Mouse (Mus musculus) myocyte (in vitro differentiated cells): ENCODE data around the gene Slc22a28.

ENCODE experiments used
- CEBPB ChIP-seq: IDR thresholded peaks from 2 replicates; pipeline ENCODE4 v1.6.1; 2011; ENCODE audit warnings: mild to moderate bottlenecking, moderate library complexity; ENCODE audit not compliant: poor library complexity, insufficient read depth, severe bottlenecking
- E2F4 ChIP-seq: IDR thresholded peaks from one replicate; pipeline ENCODE4 v1.6.1; 2011; ENCODE audit warnings: mild to moderate bottlenecking, control low read depth, moderate library complexity; ENCODE audit not compliant: insufficient read depth
- MAX ChIP-seq: IDR thresholded peaks from one replicate; pipeline ENCODE4 v1.6.1; 2011; ENCODE audit warnings: low read depth, mild to moderate bottlenecking, control low read depth
- MYOD1 ChIP-seq, 3 experiments: IDR thresholded peaks; one replicate each; pipeline ENCODE4 v1.6.1; 2011; ENCODE audit warnings: control low read depth in 2 of 3, low read depth in 2 of 3, mild to moderate bottlenecking in 2 of 3, moderate library complexity in 1 of 3; ENCODE audit not compliant: insufficient read length in 2 of 3, control insufficient read depth in 1 of 3
- MYOG ChIP-seq, 3 experiments: IDR thresholded peaks; one replicate each; pipeline ENCODE4 v1.6.1; 2011; ENCODE audit warnings: control low read depth in 2 of 3, low read depth in 2 of 3, mild to moderate bottlenecking in 2 of 3; ENCODE audit not compliant: insufficient read length in 2 of 3, control insufficient read depth in 1 of 3, insufficient read depth in 1 of 3
- POLR2A ChIP-seq: IDR thresholded peaks from one replicate; pipeline ENCODE4 v1.6.1; 2011; ENCODE audit warnings: low read depth, mild to moderate bottlenecking, control low read depth, moderate library complexity; ENCODE audit not compliant: insufficient read length
- POLR2AphosphoS2 ChIP-seq: IDR thresholded peaks from one replicate; pipeline ENCODE4 v1.6.1; 2011; ENCODE audit warnings: low read depth, control low read depth; ENCODE audit not compliant: insufficient read length
- REST ChIP-seq: IDR thresholded peaks from one replicate; pipeline ENCODE4 v1.6.1; 2011; ENCODE audit warnings: mild to moderate bottlenecking, control low read depth, moderate library complexity; ENCODE audit not compliant: insufficient read depth, insufficient read length
- SRF ChIP-seq: IDR thresholded peaks from one replicate; pipeline ENCODE4 v1.6.1; 2011; ENCODE audit warnings: low read depth; ENCODE audit not compliant: control insufficient read depth, insufficient read length
- TCF12 ChIP-seq: IDR thresholded peaks from one replicate; pipeline ENCODE4 v1.6.1; 2011; ENCODE audit warnings: mild to moderate bottlenecking, control low read depth; ENCODE audit not compliant: poor library complexity, insufficient read depth, severe bottlenecking
- TCF3 ChIP-seq: IDR thresholded peaks from one replicate; pipeline ENCODE4 v1.6.1; 2011; ENCODE audit warnings: low read depth, control low read depth; ENCODE audit not compliant: insufficient read length
- USF1 ChIP-seq: IDR thresholded peaks from one replicate; pipeline ENCODE4 v1.6.1; 2011; ENCODE audit warnings: low read depth, mild to moderate bottlenecking, control low read depth, moderate library complexity

DNA sequence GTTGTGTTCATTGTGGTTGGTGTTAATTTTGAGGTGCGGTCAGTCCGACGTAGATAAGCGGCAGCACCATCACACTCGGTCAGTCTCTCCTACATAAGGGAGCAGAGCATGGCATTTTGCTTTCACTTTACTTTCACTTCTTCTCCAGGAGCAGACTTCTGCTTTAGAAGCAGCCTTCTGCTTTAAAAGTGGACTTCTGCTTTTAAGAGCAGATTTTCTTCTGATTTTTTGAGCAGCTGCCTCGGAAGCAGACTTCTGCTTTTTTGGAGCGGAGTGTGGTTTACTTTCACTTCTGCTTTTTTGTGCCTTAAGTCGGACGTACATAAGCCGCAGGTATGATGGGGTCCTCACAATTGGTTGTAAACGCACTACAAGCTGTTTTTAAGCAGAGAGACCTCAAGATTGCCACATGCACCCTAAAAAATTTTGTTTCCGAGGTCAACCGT, 111.9 kb downstream of the Slc22a28 start:
- no peak for TF ChIP-seq REST
- TF ChIP-seq POLR2A = no peak
- no peak for TF ChIP-seq SRF
- no peak for TF ChIP-seq TCF12
- no peak for TF ChIP-seq E2F4
- no peak for TF ChIP-seq MYOD1 (IDR thresholded peaks at IDR 0.05; ENCODE audit: control insufficient read depth in 1 of 3, insufficient read length in 2 of 3, low read depth in 2 of 3)
- no peak for TF ChIP-seq MYOG (IDR thresholded peaks at IDR 0.05; ENCODE audit: control insufficient read depth in 1 of 3, insufficient read depth in 1 of 3, insufficient read length in 2 of 3, low read depth in 2 of 3)
- no peak for TF ChIP-seq POLR2AphosphoS2
- TF ChIP-seq MAX = no peak
- no peak for TF ChIP-seq USF1
- no peak for TF ChIP-seq CEBPB
- TF ChIP-seq TCF3 = no peak
